Mouse (Mus musculus) liver, postnatal 0 days (tissue): ENCODE measurements around the gene Sdccag8. TPM values are rescaled to one million over a fixed set of nuclear protein-coding genes. Genes with fewer than 3 reads are reported as not detected.

ENCODE experiments used
- ATAC-seq: fragments of 200-750 bp; cut with Nextera tagmentation; 2 replicates; pipeline ENCODE4 v1.8.0; 2017; ENCODE audit warnings: mild to moderate bottlenecking, moderate library complexity
- DNase-seq: peaks from one replicate; pipeline ENCODE4 v3.0.0-alpha.2; 2016
- H3K27ac ChIP-seq: fragments of 300-500 bp; sonication (generic); 2 replicates; pipeline ENCODE4 v1.5.1; 2014; ENCODE audit warnings: antibody characterized with exemption, moderate library complexity, mild to moderate bottlenecking, low read depth
- H3K27me3 ChIP-seq: fragments of 300-500 bp; sonication (generic); 2 replicates; pipeline ENCODE4 v1.6.1; 2014; ENCODE audit warnings: low read length, control low read depth, mixed read lengths; ENCODE audit not compliant: insufficient read depth
- H3K36me3 ChIP-seq: fragments of 300-500 bp; sonication (generic); replicated peaks from 2 replicates; pipeline ENCODE4 v1.6.1; 2014; ENCODE audit warnings: mild to moderate bottlenecking, control low read depth, low read length, moderate library complexity, mixed read lengths; ENCODE audit not compliant: insufficient read depth
- H3K4me1 ChIP-seq: fragments of 300-500 bp; sonication (generic); 2 replicates; pipeline ENCODE4 v1.6.1; 2014; ENCODE audit warnings: antibody characterized with exemption, mild to moderate bottlenecking, control low read depth; ENCODE audit not compliant: insufficient read depth
- H3K4me2 ChIP-seq: fragments of 300-500 bp; sonication (generic); 2 replicates; pipeline ENCODE4 v1.6.1; 2014; ENCODE audit warnings: low read depth, mild to moderate bottlenecking, low read length, moderate library complexity, mixed read lengths
- H3K4me3 ChIP-seq: fragments of 300-500 bp; sonication (generic); 2 replicates; pipeline ENCODE4 v1.5.1; 2014; ENCODE audit warnings: low read depth, low read length
- H3K9ac ChIP-seq: fragments of 300-500 bp; sonication (generic); replicated peaks from 2 replicates; pipeline ENCODE4 v1.6.1; 2014; ENCODE audit warnings: mild to moderate bottlenecking, moderate library complexity
- H3K9me3 ChIP-seq: fragments of 300-500 bp; sonication (generic); 2 replicates; pipeline ENCODE4 v1.6.1; 2016; ENCODE audit warnings: mild to moderate bottlenecking, control low read depth, low read length, mixed read lengths
- CTCF ChIP-seq: sonication (generic); IDR thresholded peaks from 2 replicates; pipeline ENCODE4 v1.5.1; 2016; ENCODE audit warnings: antibody characterized with exemption, low read depth
- EP300 ChIP-seq: IDR thresholded peaks from 2 replicates; pipeline ENCODE4 v1.6.1; 2016; ENCODE audit warnings: antibody characterized with exemption, low read depth, mild to moderate bottlenecking
- WGBS: fragments of 180-500 bp; shearing (Covaris S2); extraction: QIAGEN DNeasy Blood & Tissue Kit; methylation state at CpG from one replicate; pipeline ENCODE4 v1.1.7; 2014; ENCODE audit not compliant: insufficient replicate concordance; 5-methylcytosine and 5-hydroxymethylcytosine counted together
- polyA plus RNA-seq: library from polyadenylated mRNA; unstranded; fragments of >200 nt; fragmentation: Nextera tagmentation; extraction: Ambion mirVana; gene quantifications from 2 replicates; pipeline ENCODE4 v1.2.1, GENCODE M21; 2015

Gene Sdccag8
- polyA plus RNA-seq, 1 experiment from 2014 or later, result 4.5 TPM

DNA sequence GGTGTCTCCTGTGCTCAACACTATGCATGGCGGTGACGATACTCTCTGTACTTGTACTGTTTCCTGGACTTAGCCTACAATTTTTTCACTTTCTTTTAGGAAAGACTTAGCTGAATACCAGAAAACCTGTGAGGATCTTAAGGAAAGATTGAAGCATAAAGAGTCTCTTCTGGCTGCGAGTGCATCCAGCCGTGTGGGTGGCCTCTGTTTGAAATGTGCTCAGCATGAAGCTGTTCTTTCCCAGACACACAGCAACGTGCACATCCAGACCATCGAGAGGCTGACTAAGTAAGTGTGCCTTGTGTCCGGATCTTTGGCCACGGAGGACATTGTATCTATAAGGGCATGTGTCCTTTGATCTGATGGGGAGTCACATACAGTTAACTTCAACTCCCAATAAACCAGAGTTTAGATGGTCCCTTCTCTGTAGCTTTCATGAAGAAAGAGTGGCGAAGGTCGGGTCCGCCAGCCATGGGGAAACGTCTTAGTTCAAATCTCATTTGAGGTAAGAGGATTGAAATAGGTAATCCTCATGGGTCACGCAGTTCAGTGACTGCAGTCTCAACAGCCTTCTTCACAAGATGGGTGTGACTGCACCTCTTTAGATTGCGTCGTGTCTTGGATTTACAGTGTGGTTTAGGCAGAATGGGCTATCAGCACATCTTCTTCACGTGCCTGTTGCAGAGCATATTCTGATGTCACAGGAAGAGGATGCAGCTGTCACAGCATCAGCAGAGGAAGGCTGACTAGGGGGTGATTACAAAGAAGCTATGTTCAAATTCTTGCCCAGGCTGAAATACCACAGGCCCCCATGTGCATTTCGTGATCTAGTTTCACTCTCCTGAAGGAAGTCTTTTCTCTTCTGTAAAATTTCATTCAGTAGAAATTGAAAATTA, 30.9 kb downstream of the Sdccag8 start:
- TF ChIP-seq EP300 (no peak), CTCF (no peak)
- WGBS, result 70% methylated on average over 17 of the region's 17 CpGs
- no peak for ATAC-seq

DNA sequence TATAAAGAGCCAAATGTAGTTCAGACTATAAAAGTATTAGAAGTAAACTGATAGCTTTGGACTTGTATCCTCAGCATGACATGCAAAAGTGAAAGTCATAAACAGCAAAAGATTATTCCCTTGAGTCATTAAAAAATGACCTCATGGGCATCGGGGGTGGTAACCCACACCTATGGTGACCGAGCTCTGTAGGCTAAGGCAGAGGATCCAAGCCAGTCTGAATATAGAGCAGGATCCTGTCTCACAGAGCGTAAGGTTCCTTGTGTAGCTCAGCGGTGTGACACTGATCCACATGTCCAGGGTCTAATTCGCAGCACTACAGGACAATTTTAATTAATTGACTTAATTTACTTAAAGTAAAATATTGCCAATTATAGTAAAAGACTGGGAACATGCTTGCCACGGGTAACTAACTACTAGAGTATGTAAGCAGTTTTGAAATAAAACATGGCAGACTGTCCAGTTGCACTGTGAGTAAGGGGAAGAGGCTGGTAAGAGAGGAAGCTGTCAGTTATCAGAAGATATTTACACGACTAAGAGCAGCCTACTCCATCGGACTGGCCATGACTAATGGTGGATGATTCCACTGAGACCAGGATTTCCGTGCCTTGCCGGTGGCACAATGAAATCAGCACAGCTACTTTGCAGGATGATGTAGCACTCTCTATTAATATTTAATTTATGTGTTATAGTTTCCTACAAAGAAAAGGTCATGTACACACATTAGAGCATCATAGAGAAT, 32.8 kb downstream of the Sdccag8 start:
- no peak for ATAC-seq
- TF ChIP-seq CTCF, result no peak
- H3K4me2 ChIP-seq, result no peak overlapping the region
- H3K4me3 ChIP-seq, result no peak overlapping the region
- DNase-seq, result no peak
- H3K27ac ChIP-seq, result no peak overlapping the region
- no peaks in the 10 kb centered on the region for H3K27me3 ChIP-seq
- H3K9ac ChIP-seq, result no peak overlapping the region
- H3K9me3 ChIP-seq, result peaks cover 1% of the 10 kb centered on the region; the same call in 1 of the 2 replicates
- 77% methylated on average over 10 of the region's 10 CpGs for WGBS
- no peaks in the 10 kb centered on the region for H3K4me1 ChIP-seq
- peaks cover 18% of the 10 kb centered on the region for H3K36me3 ChIP-seq

More for the DNA sequence above, 30.9 kb downstream of the Sdccag8 start:
- Histone ChIP-seq H3K4me3 (no peak overlapping the region), H3K4me1 (no peaks in the 10 kb centered on the region), H3K4me2 (no peak overlapping the region), H3K36me3 (peaks cover 27% of the 10 kb centered on the region), H3K27ac (no peak overlapping the region), H3K27me3 (no peaks in the 10 kb centered on the region), H3K9ac (no peak overlapping the region), H3K9me3 (no peaks in the 10 kb centered on the region)
- no peak for DNase-seq

DNA sequence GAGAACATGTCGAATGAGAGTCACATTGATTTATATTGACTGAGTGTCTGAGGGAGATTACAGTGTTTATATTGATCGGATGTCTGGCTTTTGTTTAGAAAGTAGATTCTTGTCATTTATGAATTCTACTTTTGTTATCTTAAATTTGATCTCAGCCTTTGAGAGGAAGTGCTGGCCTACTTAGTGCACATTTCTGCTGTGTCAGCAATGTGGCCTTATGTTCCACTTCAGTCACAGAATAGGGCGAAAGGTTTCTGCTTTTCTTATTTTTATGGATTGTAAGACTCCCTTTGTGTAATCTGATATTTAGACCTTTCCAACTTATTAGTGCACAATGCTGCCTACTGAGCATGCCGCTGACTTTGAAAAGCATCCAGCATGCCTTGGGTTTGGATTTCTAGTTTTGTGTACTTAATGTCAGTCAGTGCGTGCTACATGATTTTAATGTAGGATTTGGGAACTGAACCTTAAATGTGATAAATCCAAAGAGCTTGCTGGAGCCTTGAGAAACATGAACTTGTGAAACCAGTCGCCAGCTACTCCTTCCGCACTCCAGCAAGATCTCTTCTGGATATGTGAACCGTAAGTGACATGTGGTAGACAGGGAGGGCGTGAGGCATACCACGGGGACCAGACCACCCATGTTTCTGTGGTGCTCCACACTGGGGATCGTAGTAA, 34.3 kb downstream of the Sdccag8 start:
- H3K27me3 ChIP-seq, result no peaks in the 10 kb centered on the region
- no peaks in the 10 kb centered on the region for H3K4me1 ChIP-seq
- peaks cover 5% of the 10 kb centered on the region; the same call in 1 of the 2 replicates for H3K9me3 ChIP-seq
- TF ChIP-seq CTCF, result no peak
- no peak for TF ChIP-seq EP300
- no peak overlapping the region for H3K4me3 ChIP-seq
- WGBS, result 82% methylated on average over 11 of the region's 11 CpGs
- ATAC-seq (no peak), DNase-seq (no peak)
- H3K9ac ChIP-seq, result no peak overlapping the region
- peaks cover 18% of the 10 kb centered on the region for H3K36me3 ChIP-seq
- no peak overlapping the region for H3K4me2 ChIP-seq
- H3K27ac ChIP-seq, result no peak overlapping the region

DNA sequence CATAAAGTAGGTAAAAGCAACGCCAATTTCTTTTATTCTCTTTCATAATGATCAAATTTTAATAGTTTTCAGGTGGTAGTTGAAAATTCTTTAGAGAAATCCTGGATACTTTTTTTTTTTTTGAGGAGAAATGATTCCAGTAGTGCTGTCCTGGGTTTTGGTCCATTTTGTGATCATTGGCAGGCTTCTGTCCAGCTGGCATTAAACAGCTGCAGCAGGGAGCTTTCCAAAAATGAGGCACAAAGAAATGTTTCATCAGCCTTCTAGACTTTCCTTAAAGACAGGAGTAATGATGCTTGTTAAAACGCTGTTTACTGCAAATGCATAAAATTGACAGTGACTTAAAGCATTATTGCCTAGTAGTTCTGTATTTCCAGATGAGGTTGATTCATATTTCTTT, 34.9 kb downstream of the Sdccag8 start:
- 81% methylated on average over 2 of the region's 2 CpGs for WGBS
- Histone ChIP-seq H3K9ac (no peak overlapping the region), H3K9me3 (peaks cover 5% of the 10 kb centered on the region; the same call in 1 of the 2 replicates), H3K27ac (no peak overlapping the region), H3K4me3 (no peak overlapping the region), H3K27me3 (no peaks in the 10 kb centered on the region), H3K36me3 (peaks cover 14% of the 10 kb centered on the region), H3K4me2 (no peak overlapping the region), H3K4me1 (no peaks in the 10 kb centered on the region)
- DNase-seq (no peak), ATAC-seq (no peak)
- TF ChIP-seq EP300 (no peak), CTCF (no peak)

DNA sequence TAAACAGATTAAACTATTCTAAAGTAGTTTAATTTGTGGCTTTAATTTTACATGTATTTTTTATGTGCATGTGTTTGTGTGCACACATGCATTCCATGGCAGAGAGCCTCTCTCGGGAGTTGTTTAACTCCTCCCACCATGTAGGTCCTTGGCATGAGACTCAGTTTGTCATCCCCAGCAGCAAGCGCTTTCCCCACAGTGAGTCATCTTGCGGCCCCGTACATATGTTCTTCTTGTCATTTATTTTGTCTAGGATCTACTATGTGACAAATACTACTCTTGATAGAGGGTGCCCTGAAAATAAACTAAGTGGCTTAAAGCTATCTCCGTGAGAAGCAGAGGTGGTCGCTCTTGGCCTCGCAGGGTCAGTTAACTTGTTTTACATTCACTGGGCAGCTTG, 36.9 kb downstream of the Sdccag8 start:
- no peaks in the 10 kb centered on the region for H3K27me3 ChIP-seq
- no peak for ATAC-seq
- peaks cover 12% of the 10 kb centered on the region; the same call in 1 of the 2 replicates for H3K36me3 ChIP-seq
- no peak overlapping the region for H3K4me3 ChIP-seq
- TF ChIP-seq CTCF, result no peak
- TF ChIP-seq EP300, result no peak
- H3K9ac ChIP-seq, result no peak overlapping the region
- H3K27ac ChIP-seq, result no peak overlapping the region
- H3K9me3 ChIP-seq, result peaks cover 5% of the 10 kb centered on the region; the same call in 1 of the 2 replicates
- no peaks in the 10 kb centered on the region for H3K4me1 ChIP-seq
- H3K4me2 ChIP-seq, result no peak overlapping the region
- no peak for DNase-seq
- WGBS, result 88% methylated on average over 7 of the region's 7 CpGs
